Mouse (Mus musculus) hindbrain, embryonic 13.5 days (tissue): ENCODE measurements around the gene Itga4. TPM values are rescaled to one million over a fixed set of nuclear protein-coding genes. Genes with fewer than 3 reads are reported as not detected.

Experiments used
- ATAC-seq: fragments of 200-750 bp; cut with Nextera tagmentation; 2 replicates; pipeline ENCODE4 v1.8.0; 2017; ENCODE audit warnings: moderate TSS enrichment; ENCODE audit not compliant: low FRiP score
- H3K27ac ChIP-seq: fragments of 300-500 bp; sonication (generic); 2 replicates; pipeline ENCODE4 v1.5.1; 2015; ENCODE audit warnings: inconsistent platforms, mild to moderate bottlenecking, moderate library complexity
- H3K27me3 ChIP-seq: fragments of 300-500 bp; sonication (generic); 2 replicates; pipeline ENCODE4 v1.6.1; 2015; ENCODE audit warnings: mild to moderate bottlenecking, inconsistent platforms
- H3K36me3 ChIP-seq: fragments of 300-500 bp; sonication (generic); 2 replicates; pipeline ENCODE4 v1.6.1; 2015; ENCODE audit warnings: mild to moderate bottlenecking, inconsistent platforms
- H3K4me1 ChIP-seq: fragments of 300-500 bp; sonication (generic); replicated peaks from 2 replicates; pipeline ENCODE4 v1.6.1; 2015; ENCODE audit warnings: inconsistent platforms
- H3K4me2 ChIP-seq: fragments of 300-500 bp; sonication (generic); 2 replicates; pipeline ENCODE4 v1.6.1; 2015; ENCODE audit warnings: inconsistent platforms, mild to moderate bottlenecking, moderate library complexity
- H3K4me3 ChIP-seq: fragments of 300-500 bp; sonication (generic); 2 replicates; pipeline ENCODE4 v1.5.1; 2015; ENCODE audit warnings: mild to moderate bottlenecking, inconsistent platforms
- H3K9ac ChIP-seq: fragments of 300-500 bp; sonication (generic); 2 replicates; pipeline ENCODE4 v1.6.1; 2015; ENCODE audit warnings: mild to moderate bottlenecking, inconsistent platforms
- H3K9me3 ChIP-seq: fragments of 300-500 bp; sonication (generic); 2 replicates; pipeline ENCODE4 v1.6.1; 2016; ENCODE audit warnings: inconsistent platforms
- WGBS: fragments of 180-500 bp; shearing (Covaris S2); methylation state at CpG from one replicate; pipeline ENCODE4 v1.1.7; 2015; 5-methylcytosine and 5-hydroxymethylcytosine counted together
- polyA plus RNA-seq: library from polyadenylated mRNA; unstranded; fragments of >200 nt; fragmentation: Nextera tagmentation; extraction: Ambion mirVana; gene quantifications from 2 replicates; pipeline ENCODE4 v1.2.1, GENCODE M21; 2015

Gene Itga4
- polyA plus RNA-seq, 1 experiment from 2014 or later = 4.0 TPM

- Histone ChIP-seq H3K4me1 (no peaks in the 10 kb centered on the region), H3K4me3 (no peak overlapping the region), H3K27me3 (no peaks in the 10 kb centered on the region), H3K9me3 (no peaks in the 10 kb centered on the region), H3K36me3 (no peaks in the 10 kb centered on the region), H3K4me2 (no peak overlapping the region), H3K27ac (no peak overlapping the region), H3K9ac (no peak overlapping the region)
- 76% methylated on average over 2 of the region's 2 CpGs for WGBS
- ATAC-seq = no peak
Measured at GRCm38 (mm10) chr2:79328079-79328478, 72.9 kb downstream of the Itga4 start.

- Histone ChIP-seq H3K27ac (no peak overlapping the region), H3K9ac (no peak overlapping the region), H3K9me3 (no peaks in the 10 kb centered on the region), H3K36me3 (no peaks in the 10 kb centered on the region), H3K4me1 (no peaks in the 10 kb centered on the region), H3K4me2 (no peak overlapping the region), H3K4me3 (no peak overlapping the region), H3K27me3 (no peaks in the 10 kb centered on the region)
- ATAC-seq = no peak
Measured at GRCm38 (mm10) chr2:79334661-79335060, 79.4 kb downstream of the Itga4 start.

GRCm38 (mm10) chr2:79336141-79336540 is 80.9 kb downstream of the Itga4 start:
- ATAC-seq = no peak

GRCm38 (mm10) chr2:79339003-79339402 is 83.8 kb downstream of the Itga4 start:
- H3K36me3 ChIP-seq = no peaks in the 10 kb centered on the region
- H3K4me3 ChIP-seq = no peak overlapping the region
- no peaks in the 10 kb centered on the region for H3K27me3 ChIP-seq
- H3K9ac ChIP-seq = no peak overlapping the region
- no peaks in the 10 kb centered on the region for H3K4me1 ChIP-seq
- H3K9me3 ChIP-seq = no peaks in the 10 kb centered on the region
- H3K27ac ChIP-seq = no peak overlapping the region
- 41% methylated on average over 1 of the region's 1 CpGs for WGBS
- no peak for ATAC-seq
- no peak overlapping the region for H3K4me2 ChIP-seq

More at GRCm38 (mm10) chr2:79336141-79336540, 80.9 kb downstream of the Itga4 start:
- 60% methylated on average over 1 of the region's 1 CpGs for WGBS
- Histone ChIP-seq H3K4me3 (no peak overlapping the region), H3K9me3 (no peaks in the 10 kb centered on the region), H3K36me3 (no peaks in the 10 kb centered on the region), H3K4me1 (no peaks in the 10 kb centered on the region), H3K27ac (no peak overlapping the region), H3K9ac (no peak overlapping the region), H3K4me2 (no peak overlapping the region), H3K27me3 (no peaks in the 10 kb centered on the region)

GRCm38 (mm10) chr2:79343115-79343514 is 87.9 kb downstream of the Itga4 start:
- ATAC-seq = no peak
- Histone ChIP-seq H3K9ac (no peak overlapping the region), H3K36me3 (no peaks in the 10 kb centered on the region), H3K4me3 (no peak overlapping the region), H3K9me3 (no peaks in the 10 kb centered on the region), H3K27ac (no peak overlapping the region), H3K27me3 (no peaks in the 10 kb centered on the region), H3K4me1 (no peaks in the 10 kb centered on the region), H3K4me2 (no peak overlapping the region)
- WGBS = 89% methylated on average over 8 of the region's 8 CpGs

GRCm38 (mm10) chr2:79351179-79352099 is 96.2 kb downstream of the Itga4 start:
- peak overlapping the region; percentile 58 for H3K27ac ChIP-seq
- peak; percentile 84 for ATAC-seq
- no peaks in the 10 kb centered on the region for H3K9me3 ChIP-seq
- H3K9ac ChIP-seq = no peak overlapping the region
- no peaks in the 10 kb centered on the region for H3K36me3 ChIP-seq
- no peak overlapping the region for H3K4me2 ChIP-seq
- WGBS = 57% methylated on average over 6 of the region's 6 CpGs
- peaks cover 9% of the 10 kb centered on the region for H3K4me1 ChIP-seq
- H3K4me3 ChIP-seq = no peak overlapping the region
- H3K27me3 ChIP-seq = no peaks in the 10 kb centered on the region

- WGBS = 86% methylated on average over 4 of the region's 4 CpGs
- Histone ChIP-seq H3K4me3 (no peak overlapping the region), H3K36me3 (no peaks in the 10 kb centered on the region), H3K27me3 (no peaks in the 10 kb centered on the region), H3K4me2 (no peak overlapping the region), H3K27ac (peak overlapping the region; percentile 58), H3K9ac (no peak overlapping the region), H3K9me3 (no peaks in the 10 kb centered on the region), H3K4me1 (peaks cover 9% of the 10 kb centered on the region)
- ATAC-seq = 0 out of 2 replicates have a peak, but pooled peaks have one; percentile 17
Measured at GRCm38 (mm10) chr2:79352100-79352802, 97.0 kb downstream of the Itga4 start.

- 95% methylated on average over 16 of the region's 16 CpGs for WGBS
- H3K36me3 ChIP-seq = no peaks in the 10 kb centered on the region
- no peak overlapping the region for H3K27ac ChIP-seq
- H3K9ac ChIP-seq = no peak overlapping the region
- ATAC-seq = no peak
- no peaks in the 10 kb centered on the region for H3K9me3 ChIP-seq
- peaks cover 9% of the 10 kb centered on the region for H3K4me1 ChIP-seq
- no peak overlapping the region for H3K4me2 ChIP-seq
- no peaks in the 10 kb centered on the region for H3K27me3 ChIP-seq
- no peak overlapping the region for H3K4me3 ChIP-seq
Measured at GRCm38 (mm10) chr2:79354773-79355172, 99.5 kb downstream of the Itga4 start.

- Histone ChIP-seq H3K27me3 (no peaks in the 10 kb centered on the region), H3K9me3 (no peaks in the 10 kb centered on the region), H3K4me1 (no peaks in the 10 kb centered on the region), H3K36me3 (no peaks in the 10 kb centered on the region), H3K4me3 (no peak overlapping the region), H3K4me2 (no peak overlapping the region), H3K9ac (no peak overlapping the region), H3K27ac (no peak overlapping the region)
- ATAC-seq = no peak
- WGBS = 91% methylated on average over 3 of the region's 3 CpGs
Measured at GRCm38 (mm10) chr2:79357835-79358234, 102.6 kb downstream of the Itga4 start.

- H3K36me3 ChIP-seq = no peaks in the 10 kb centered on the region
- ATAC-seq = no peak
- 50% methylated on average over 6 of the region's 6 CpGs for WGBS
Measured at GRCm38 (mm10) chr2:79362029-79362428, 106.8 kb downstream of the Itga4 start.

GRCm38 (mm10) chr2:79363920-79364319 is 108.7 kb downstream of the Itga4 start:
- WGBS = 72% methylated on average over 6 of the region's 6 CpGs
- Histone ChIP-seq H3K27ac (no peak overlapping the region), H3K4me3 (no peak overlapping the region), H3K9ac (no peak overlapping the region), H3K9me3 (no peaks in the 10 kb centered on the region), H3K4me1 (peaks cover 4% of the 10 kb centered on the region; the same call in 1 of the 2 replicates), H3K4me2 (no peak overlapping the region), H3K36me3 (no peaks in the 10 kb centered on the region), H3K27me3 (no peaks in the 10 kb centered on the region)
- ATAC-seq = no peak

More at GRCm38 (mm10) chr2:79362029-79362428, 106.8 kb downstream of the Itga4 start:
- Histone ChIP-seq H3K9me3 (no peaks in the 10 kb centered on the region), H3K4me1 (no peaks in the 10 kb centered on the region), H3K4me2 (no peak overlapping the region), H3K4me3 (no peak overlapping the region), H3K27me3 (no peaks in the 10 kb centered on the region), H3K27ac (no peak overlapping the region), H3K9ac (no peak overlapping the region)
